Mouse (Mus musculus) embryonic fibroblast, embryonic 13.5 days (primary cell): ENCODE measurements at regions not wholly inside any gene's neighbourhood (a gene's known extent, or its start where the extent isn't known, plus 50 kb on each side); places are given as distances from the start of the nearest gene placed in this dataset.

Experiments used
- CTCF ChIP-seq: IDR thresholded peaks from 2 replicates; pipeline ENCODE4 v1.5.1; 2011; ENCODE audit warnings: mild to moderate bottlenecking, control low read depth, low read length, moderate library complexity, borderline replicate concordance; ENCODE audit not compliant: insufficient read depth
- POLR2A ChIP-seq: IDR thresholded peaks from 2 replicates; pipeline ENCODE4 v1.6.1; 2011; ENCODE audit warnings: low read depth, mild to moderate bottlenecking, control low read depth, low read length, moderate library complexity

DNA sequence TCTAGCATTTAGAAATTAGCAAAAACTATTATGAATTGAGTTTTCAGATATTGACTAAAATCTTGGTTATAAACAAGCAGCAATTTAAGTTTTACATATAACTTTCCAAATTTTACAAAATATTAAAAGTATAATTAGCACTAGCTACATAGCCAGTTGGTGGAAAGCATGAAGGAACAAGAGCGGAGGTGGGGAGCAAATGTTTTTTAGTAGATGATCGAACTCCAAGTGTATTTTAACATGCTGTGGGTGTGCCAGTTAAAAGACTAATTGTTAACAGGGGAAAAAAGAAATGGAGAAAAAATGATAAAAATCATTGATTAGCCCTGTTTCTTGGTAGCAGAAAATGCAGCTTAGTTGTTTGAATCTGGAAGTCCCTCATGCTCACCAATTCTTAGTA lies 426.3 kb upstream of the Mpdz start:
- TF ChIP-seq POLR2A (no peak), CTCF (no peak)
